ENCODE assay signal across 19 mouse cellular contexts in genomic region chr4:94543041-94543440, GRCm38 (mm10). TPM values are rescaled to one million over a fixed set of nuclear protein-coding genes. Genes with fewer than 3 reads are reported as not detected.
"Had no signal": no experiment of that assay in that cellular context is flagged by ENCODE, and none has a peak within 500 bp of the region (broad histone marks: within the 10 kb centered on the region; RNA-seq: fewer than 3 reads in every experiment).

No protein-coding gene starts in this region.

- H3K4me2 ChIP-seq: liver, embryonic 11.5 days; liver, embryonic 15.5 days; lung, embryonic 14.5 days; midbrain, embryonic 15.5 days; neural tube, embryonic 12.5 days; stomach, embryonic 15.5 days had no signal

- H3K27ac ChIP-seq: limb, embryonic 10.5 days; liver, embryonic 15.5 days; midbrain, embryonic 15.5 days; neural tube, embryonic 12.5 days; stomach, embryonic 15.5 days had no signal

- H3K4me3 ChIP-seq: limb, embryonic 10.5 days; liver, embryonic 15.5 days; midbrain, embryonic 15.5 days; neural tube, embryonic 12.5 days; stomach, embryonic 15.5 days had no signal

- H3K27me3 ChIP-seq: liver, embryonic 15.5 days; midbrain, embryonic 15.5 days; neural tube, embryonic 12.5 days; stomach, embryonic 15.5 days had no signal

- ATAC-seq: intestine, postnatal 0 days; midbrain, embryonic 15.5 days had no signal

- H3K9me3 ChIP-seq: limb, embryonic 10.5 days; liver, embryonic 15.5 days; midbrain, embryonic 15.5 days; neural tube, embryonic 12.5 days; stomach, embryonic 15.5 days had no signal

- DNase-seq: kidney, adult 8-10 months; kidney, postnatal 25 days; layer of hippocampus, adult 9-11 months; lung, embryonic 14.5 days; lung, postnatal 10 days; right cerebral cortex, postnatal 14 days; thymus, postnatal 36 days had no signal

- H3K4me1 ChIP-seq: limb, embryonic 10.5 days; liver, embryonic 15.5 days; midbrain, embryonic 15.5 days; neural tube, embryonic 12.5 days; stomach, embryonic 15.5 days had no signal

- H3K9ac ChIP-seq: liver, embryonic 15.5 days; lung, embryonic 14.5 days; midbrain, embryonic 15.5 days; neural tube, embryonic 12.5 days; stomach, embryonic 15.5 days had no signal

RNA-seq across cellular contexts. Expression of gene Gm10306, which starts 13.3 kb away (rescaled TPM):
- total RNA-seq: left cerebral cortex, postnatal 10 days; monocyte, adult 5-6 weeks; neutrophil, adult 5-6 weeks had no signal
- polyA plus RNA-seq: intestine, postnatal 0 days; kidney, embryonic 16.5 days; limb, embryonic 10.5 days; liver, embryonic 11.5 days; liver, embryonic 15.5 days; lung, embryonic 14.5 days; neural tube, embryonic 12.5 days; spleen, adult 2 months; stomach, embryonic 15.5 days had no signal
